Mouse (Mus musculus) MEL (cell line): ENCODE data around the gene Zbtb21. TPM values are rescaled to one million over a fixed set of nuclear protein-coding genes. Genes with fewer than 3 reads are reported as not detected.
A peak's percentile ranks its signal among the peaks of the same experiment; 100 is the strongest.

Experiments
- DNase-seq: peaks from one replicate; pipeline ENCODE4 v3.0.0; 2011; ENCODE audit warnings: low read depth, low spot score
- H3K27ac ChIP-seq: 2 replicates; pipeline ENCODE4 v1.5.1; 2012; ENCODE audit warnings: low read depth, mild to moderate bottlenecking, control low read depth, low read length, moderate library complexity; ENCODE audit not compliant: control insufficient read depth
- H3K27me3 ChIP-seq, 2 experiments: fragments of 150-350 bp in 1 of 2; sonication (generic) in 1 of 2; 2 replicates each; pipeline ENCODE4 v1.6.1; 2012; ENCODE audit warnings: low read length in 2 of 2, mild to moderate bottlenecking in 2 of 2, improper control_type of control experiment in 1 of 2, moderate library complexity in 1 of 2; ENCODE audit not compliant: insufficient read depth in 2 of 2, control insufficient read depth in 1 of 2
- H3K36me3 ChIP-seq, 2 experiments: 2 replicates each; pipeline ENCODE4 v1.6.1; 2012 to 2014; ENCODE audit warnings: low read length in 2 of 2, improper control_type of control experiment in 1 of 2, inconsistent platforms in 1 of 2, mild to moderate bottlenecking in 1 of 2; ENCODE audit not compliant: insufficient read depth in 2 of 2, control insufficient read depth in 1 of 2
- H3K4me1 ChIP-seq, 2 experiments: fragments of 150-350 bp in 1 of 2; sonication (generic) in 1 of 2; 2 replicates each; pipeline ENCODE4 v1.6.1; 2012; ENCODE audit warnings: low read length in 2 of 2, improper control_type of control experiment in 1 of 2, mild to moderate bottlenecking in 1 of 2; ENCODE audit not compliant: insufficient read depth in 2 of 2, control insufficient read depth in 1 of 2
- H3K4me3 ChIP-seq, 2 experiments: fragments of 150-350 bp in 1 of 2; sonication (generic) in 1 of 2; 2 replicates each; pipeline ENCODE4 v1.5.1; 2012; ENCODE audit warnings: low read depth in 2 of 2, low read length in 2 of 2, mild to moderate bottlenecking in 2 of 2, moderate library complexity in 2 of 2, control low read depth in 1 of 2, improper control_type of control experiment in 1 of 2; ENCODE audit not compliant: control insufficient read depth in 1 of 2, insufficient read depth in 1 of 2
- H3K79me2 ChIP-seq: 2 replicates; pipeline ENCODE4 v1.6.1; 2012; ENCODE audit warnings: mild to moderate bottlenecking, low read length, moderate library complexity; ENCODE audit not compliant: control insufficient read depth, poor library complexity, insufficient read depth
- H3K9ac ChIP-seq: 2 replicates; pipeline ENCODE4 v1.6.1; 2012; ENCODE audit warnings: low read depth, mild to moderate bottlenecking, control low read depth, low read length, moderate library complexity; ENCODE audit not compliant: control insufficient read depth, poor library complexity, severe bottlenecking
- H3K9me3 ChIP-seq: fragments of 150-350 bp; sonication (generic); replicated peaks from 2 replicates; pipeline ENCODE4 v1.6.1; 2012; ENCODE audit warnings: mild to moderate bottlenecking, low read length, improper control_type of control experiment, moderate library complexity; ENCODE audit not compliant: insufficient read depth
- BHLHE40 ChIP-seq: IDR thresholded peaks from 2 replicates; pipeline ENCODE4 v1.6.1; 2012; ENCODE audit warnings: low read depth, mild to moderate bottlenecking, inconsistent platforms, low read length, improper control_type of control experiment, borderline replicate concordance
- CHD1 ChIP-seq: IDR thresholded peaks from 2 replicates; pipeline ENCODE4 v1.6.1; 2012; ENCODE audit warnings: low read depth, mild to moderate bottlenecking, inconsistent platforms, low read length, improper control_type of control experiment
- CHD2 ChIP-seq: IDR thresholded peaks from 2 replicates; pipeline ENCODE4 v1.6.1; 2011; ENCODE audit warnings: low read length, improper control_type of control experiment
- ELF1 ChIP-seq: IDR thresholded peaks from 2 replicates; pipeline ENCODE4 v1.6.1; 2014; ENCODE audit warnings: low read depth, mild to moderate bottlenecking, inconsistent platforms, low read length, improper control_type of control experiment, moderate library complexity
- EP300 ChIP-seq, 2 experiments: IDR thresholded peaks; 2 replicates each; pipeline ENCODE4 v1.6.1; 2011; ENCODE audit warnings: improper control_type of control experiment in 2 of 2, low read length in 2 of 2, low read depth in 1 of 2, mild to moderate bottlenecking in 1 of 2
- ETS1 ChIP-seq: IDR thresholded peaks from 2 replicates; pipeline ENCODE4 v1.6.1; 2012; ENCODE audit warnings: low read depth, mild to moderate bottlenecking, inconsistent platforms, low read length, improper control_type of control experiment, moderate library complexity
- GABPA ChIP-seq: IDR thresholded peaks from 2 replicates; pipeline ENCODE4 v1.6.1; 2012; ENCODE audit warnings: low read depth, mild to moderate bottlenecking, inconsistent platforms, low read length, improper control_type of control experiment, moderate library complexity
- GATA1 ChIP-seq: IDR thresholded peaks from 2 replicates; pipeline ENCODE4 v1.6.1; 2011; ENCODE audit warnings: low read depth, low read length, improper control_type of control experiment
- JUND ChIP-seq: IDR thresholded peaks from 2 replicates; pipeline ENCODE4 v1.6.1; 2011; ENCODE audit warnings: low read depth, mild to moderate bottlenecking, improper control_type of control experiment, low read length
- KAT2A ChIP-seq: conservative IDR thresholded peaks from 2 replicates; pipeline ENCODE4 v1.6.1; 2012; ENCODE audit warnings: low read depth, low read length, improper control_type of control experiment, inconsistent platforms
- MAFK ChIP-seq: IDR thresholded peaks from 2 replicates; pipeline ENCODE4 v1.6.1; 2011; ENCODE audit warnings: low read depth, mild to moderate bottlenecking, low read length, improper control_type of control experiment, borderline replicate concordance
- MAX ChIP-seq: IDR thresholded peaks from 2 replicates; pipeline ENCODE4 v1.6.1; 2011; ENCODE audit warnings: low read length, improper control_type of control experiment
- MEF2A ChIP-seq: IDR thresholded peaks from 2 replicates; pipeline ENCODE4 v1.6.1; 2014; ENCODE audit warnings: low read depth, mild to moderate bottlenecking, inconsistent platforms, low read length, improper control_type of control experiment; ENCODE audit not compliant: poor library complexity, insufficient replicate concordance, severe bottlenecking; ENCODE audit errors: extremely low read depth
- MYB ChIP-seq: IDR thresholded peaks from 2 replicates; pipeline ENCODE4 v1.6.1; 2011; ENCODE audit warnings: mild to moderate bottlenecking, low read depth, low read length, improper control_type of control experiment
- MYC ChIP-seq: IDR thresholded peaks from 2 replicates; pipeline ENCODE4 v1.6.1; 2011; ENCODE audit warnings: low read depth, mild to moderate bottlenecking, low read length, improper control_type of control experiment, moderate library complexity
- NRF1 ChIP-seq: IDR thresholded peaks from 2 replicates; pipeline ENCODE4 v1.6.1; 2014; ENCODE audit warnings: low read depth, mild to moderate bottlenecking, inconsistent platforms, low read length, improper control_type of control experiment, moderate library complexity; ENCODE audit not compliant: poor library complexity, insufficient read depth, severe bottlenecking
- POLR2A ChIP-seq, 2 experiments: IDR thresholded peaks; 2 replicates each; pipeline ENCODE4 v1.6.1; 2011 to 2012; ENCODE audit warnings: low read length in 2 of 2, mild to moderate bottlenecking in 2 of 2, control low read depth in 1 of 2, improper control_type of control experiment in 1 of 2, low read depth in 1 of 2, moderate library complexity in 1 of 2; ENCODE audit not compliant: control insufficient read depth in 1 of 2, insufficient read depth in 1 of 2, poor library complexity in 1 of 2
- POLR2AphosphoS5 ChIP-seq: IDR thresholded peaks from 2 replicates; pipeline ENCODE4 v1.6.1; 2012; ENCODE audit warnings: low read depth, borderline replicate concordance, mild to moderate bottlenecking, inconsistent platforms, low read length, moderate library complexity, mixed read lengths
- RAD21 ChIP-seq: IDR thresholded peaks from 2 replicates; pipeline ENCODE4 v1.6.1; 2011; ENCODE audit warnings: mild to moderate bottlenecking, low read depth, low read length, improper control_type of control experiment
- RCOR1 ChIP-seq: IDR thresholded peaks from 2 replicates; pipeline ENCODE4 v1.6.1; 2012; ENCODE audit warnings: low read depth, mild to moderate bottlenecking, inconsistent platforms, low read length, improper control_type of control experiment
- SIN3A ChIP-seq: IDR thresholded peaks from 2 replicates; pipeline ENCODE4 v1.6.1; 2012; ENCODE audit warnings: low read length, improper control_type of control experiment, inconsistent platforms
- SMC3 ChIP-seq: IDR thresholded peaks from 2 replicates; pipeline ENCODE4 v1.6.1; 2011; ENCODE audit warnings: low read depth, low read length, improper control_type of control experiment
- TCF12 ChIP-seq: IDR thresholded peaks from 2 replicates; pipeline ENCODE4 v1.6.1; 2014; ENCODE audit warnings: low read depth, mild to moderate bottlenecking, inconsistent platforms, low read length, improper control_type of control experiment, moderate library complexity
- USF1 ChIP-seq: IDR thresholded peaks from 2 replicates; pipeline ENCODE4 v1.6.1; 2014; ENCODE audit warnings: low read depth, mild to moderate bottlenecking, inconsistent platforms, low read length, improper control_type of control experiment, moderate library complexity
- USF2 ChIP-seq, 2 experiments: IDR thresholded peaks; 2 replicates each; pipeline ENCODE4 v1.6.1; 2011 to 2012; ENCODE audit warnings: improper control_type of control experiment in 2 of 2, low read length in 2 of 2, borderline replicate concordance in 1 of 2, inconsistent platforms in 1 of 2, low read depth in 1 of 2, mild to moderate bottlenecking in 1 of 2; ENCODE audit not compliant: insufficient read depth in 1 of 2
- ZKSCAN1 ChIP-seq: IDR thresholded peaks from 2 replicates; pipeline ENCODE4 v1.6.1; 2012; ENCODE audit warnings: low read depth, mild to moderate bottlenecking, inconsistent platforms, low read length, improper control_type of control experiment, moderate library complexity
- ZNF384 ChIP-seq: IDR thresholded peaks from 2 replicates; pipeline ENCODE4 v1.6.1; 2012; ENCODE audit warnings: low read depth, mild to moderate bottlenecking, inconsistent platforms, low read length, improper control_type of control experiment
- polyA plus RNA-seq, 2 experiments: library from polyadenylated mRNA; stranded (reverse) in 1 of 2; unstranded in 1 of 2; fragments of >175 nt in 1 of 2; fragments of >200 nt in 1 of 2; gene quantifications; 2 replicates each; pipeline versions ENCODE4 v1.2.1 to v1.2.4; 2012; ENCODE audit warnings: low replicate concordance in 2 of 2, low read depth in 1 of 2; ENCODE audit not compliant: insufficient read length in 2 of 2, insufficient read depth in 1 of 2, missing spikeins in 1 of 2
- total RNA-seq: library from RNA; depleted of rRNA; stranded (reverse); fragments of 300-350 nt; gene quantifications from 2 replicates; pipeline ENCODE4 v1.2.3, GENCODE M21; 2012

The Zbtb21 gene
- total and polyA plus RNA-seq, 3 experiments = 7.3 to 9.6 TPM; not detected in 1

DNA sequence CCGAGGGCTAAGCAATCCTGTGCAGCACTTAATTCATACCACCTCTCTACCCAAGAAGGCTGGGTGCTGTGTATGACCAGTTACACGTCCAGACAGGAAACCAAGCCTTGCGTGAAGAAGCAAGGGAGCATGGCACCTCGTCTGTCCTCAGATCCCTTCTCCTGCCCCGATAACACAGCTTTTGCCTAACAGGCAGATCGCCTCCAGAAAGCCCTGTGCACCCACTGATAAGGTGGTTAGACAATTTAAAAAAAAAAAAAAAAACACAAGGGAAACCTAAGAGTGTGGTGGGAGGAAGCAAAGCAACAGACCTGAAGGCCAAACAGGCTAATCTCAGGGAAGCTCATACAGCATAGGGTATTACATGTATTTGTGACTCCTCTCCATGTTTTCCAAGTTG, 54.9 kb downstream of the Zbtb21 start (continued):
- TF ChIP-seq MEF2A (no peak), MYC (0 out of 2 replicates have a peak, but pooled peaks have one; percentile 33), ETS1 (peak; percentile 77), GABPA (no peak), MAFK (no peak), POLR2A (IDR thresholded peaks at IDR 0.05; ENCODE audit: control insufficient read depth in 1 of 2, insufficient read depth in 1 of 2, low read depth in 1 of 2, low read length in 2 of 2, poor library complexity in 1 of 2) (no peak), CHD2 (no peak), SIN3A (peak; percentile 84), RAD21 (no peak)

DNA sequence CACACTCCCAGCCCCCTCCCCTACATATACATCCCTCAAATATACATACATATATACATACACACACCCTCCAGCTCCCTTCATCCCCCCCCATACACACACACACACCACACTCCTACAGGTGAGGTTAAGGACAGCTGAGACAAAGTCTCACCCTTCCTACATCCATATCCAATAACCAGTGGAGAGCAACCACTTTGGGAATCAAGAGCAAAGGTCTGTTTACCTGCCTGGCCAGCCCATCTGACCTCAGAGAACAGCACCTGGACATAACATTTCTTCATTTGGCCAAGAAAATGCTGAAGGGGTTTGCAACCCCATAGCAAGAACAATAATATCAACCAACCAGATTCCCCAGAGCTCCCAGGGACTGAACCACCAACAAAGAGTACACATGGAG, 56.1 kb downstream of the Zbtb21 start:
- Histone ChIP-seq H3K36me3 (peaks cover 0 to 39% of the 10 kb centered on the region in 2 experiments; a peak in 2 of 4 replicates), H3K9me3 (no peaks in the 10 kb centered on the region)
- no peak for TF ChIP-seq MAX
- no peak for TF ChIP-seq SMC3
- TF ChIP-seq, all 39 proteins: peak for 0
- no peak overlapping the region for H3K4me3 ChIP-seq
- no peaks in the 10 kb centered on the region for H3K79me2 ChIP-seq
- no peak for DNase-seq
- peaks cover 25 to 26% of the 10 kb centered on the region in 2 experiments for H3K4me1 ChIP-seq
- no peak overlapping the region for H3K9ac ChIP-seq
- no peak overlapping the region for H3K27ac ChIP-seq
- no peaks in the 10 kb centered on the region for H3K27me3 ChIP-seq

DNA sequence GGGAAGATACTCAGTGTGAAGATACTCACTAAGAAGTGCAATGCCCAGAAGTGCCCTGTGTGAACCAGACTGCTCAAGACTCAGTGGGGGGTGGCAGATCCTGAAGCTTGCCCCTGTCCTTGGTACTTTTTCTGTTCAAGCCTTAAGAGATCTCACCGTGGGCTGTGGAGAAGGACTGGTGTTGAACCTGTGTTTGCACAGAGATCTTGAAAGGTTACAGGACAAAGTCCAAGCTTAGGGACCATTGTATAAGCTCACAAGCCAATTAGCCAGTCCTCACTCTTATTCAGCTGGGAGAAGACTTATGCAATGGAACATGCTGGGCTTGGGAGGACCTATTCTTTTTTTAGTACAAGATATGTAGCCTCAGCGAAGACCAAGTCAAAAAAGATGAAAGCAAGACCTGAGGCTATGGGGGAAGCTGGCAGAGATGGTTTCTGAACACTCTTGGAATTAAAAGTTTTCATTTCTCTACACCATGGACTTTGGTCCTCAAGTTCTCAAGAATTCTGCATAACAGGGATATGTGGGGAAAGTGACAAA, 56.9 kb downstream of the Zbtb21 start:
- H3K27me3 ChIP-seq = no peaks in the 10 kb centered on the region
- no peak for DNase-seq
- H3K36me3 ChIP-seq = peaks cover 0 to 33% of the 10 kb centered on the region in 2 experiments; a peak in 2 of 4 replicates
- peaks cover 24 to 25% of the 10 kb centered on the region in 2 experiments for H3K4me1 ChIP-seq
- no peaks in the 10 kb centered on the region for H3K9me3 ChIP-seq
- no peak overlapping the region for H3K9ac ChIP-seq
- no peaks in the 10 kb centered on the region for H3K79me2 ChIP-seq
- TF ChIP-seq USF2 (IDR thresholded peaks at IDR 0.05; ENCODE audit: borderline replicate concordance in 1 of 2, insufficient read depth in 1 of 2, low read depth in 1 of 2, low read length in 2 of 2) (no peak), ZKSCAN1 (no peak), MAFK (no peak), ELF1 (no peak), ETS1 (no peak), KAT2A (no peak), CHD1 (no peak), USF1 (no peak), RCOR1 (no peak), TCF12 (no peak), MYB (no peak), EP300 (IDR thresholded peaks at IDR 0.05; ENCODE audit: low read depth in 1 of 2, low read length in 2 of 2) (no peak), ZNF384 (no peak), POLR2AphosphoS5 (no peak), GATA1 (no peak), NRF1 (no peak), BHLHE40 (no peak), JUND (no peak)
- H3K4me3 ChIP-seq = no peak overlapping the region
- no peak overlapping the region for H3K27ac ChIP-seq
